Mouse (Mus musculus) C2C12 (cell line): ENCODE measurements at regions not wholly inside any gene's neighbourhood (a gene's known extent, or its start where the extent isn't known, plus 50 kb on each side); places are given as distances from the start of the nearest gene placed in this dataset.

Experiments
- CTCF ChIP-seq: IDR thresholded peaks from one replicate; pipeline ENCODE4 v1.5.1; 2011; ENCODE audit not compliant: control insufficient read depth, insufficient read depth, insufficient read length
- FOSL1 ChIP-seq: IDR thresholded peaks from one replicate; pipeline ENCODE4 v1.8.0; 2011; ENCODE audit warnings: mild to moderate bottlenecking, low read length; ENCODE audit not compliant: poor library complexity, insufficient read depth, severe bottlenecking
- MAX ChIP-seq: IDR thresholded peaks from one replicate; pipeline ENCODE4 v1.6.1; 2011; ENCODE audit warnings: mild to moderate bottlenecking, control low read depth
- MYOD1 ChIP-seq: IDR thresholded peaks from one replicate; pipeline ENCODE4 v1.6.1; 2011; ENCODE audit warnings: low read depth; ENCODE audit not compliant: control insufficient read depth, insufficient read length
- MYOG ChIP-seq: IDR thresholded peaks from one replicate; pipeline ENCODE4 v1.6.1; 2011; ENCODE audit not compliant: control insufficient read depth, insufficient read length; ENCODE audit errors: extremely low read depth
- USF1 ChIP-seq: IDR thresholded peaks from one replicate; pipeline ENCODE4 v1.6.1; 2011; ENCODE audit warnings: low read depth, mild to moderate bottlenecking, control low read depth, moderate library complexity

GRCm38 (mm10) chr1:39069676-39070075 lies 84.3 kb downstream of the Pdcl3 start:
- TF ChIP-seq CTCF: no peak
- TF ChIP-seq MYOG: no peak
- TF ChIP-seq USF1: no peak
- TF ChIP-seq MAX: no peak
- no peak for TF ChIP-seq MYOD1
- TF ChIP-seq FOSL1: no peak
